16 mouse cellular contexts compared by ENCODE assay signal in genomic region chr5:97296213-97296612, GRCm38 (mm10).
"Had no signal": no experiment of that assay in that cellular context is flagged by ENCODE, and none has a peak within 500 bp of the region (broad histone marks: within the 10 kb centered on the region; RNA-seq: fewer than 3 reads in every experiment).

No protein-coding gene starts in this region.

- H3K4me1 ChIP-seq: neural tube, embryonic 15.5 days had no signal

- H3K4me3 ChIP-seq: layer of hippocampus, adult 2 months; liver, embryonic 13.5 days; neural tube, embryonic 12.5 days; neural tube, embryonic 15.5 days had no signal

- H3K27me3 ChIP-seq: liver, embryonic 13.5 days; neural tube, embryonic 12.5 days; neural tube, embryonic 15.5 days had no signal

- H3K9ac ChIP-seq: liver, embryonic 13.5 days; neural tube, embryonic 12.5 days; neural tube, embryonic 15.5 days had no signal

- ATAC-seq: intestine, postnatal 0 days had no signal

- H3K9me3 ChIP-seq: liver, embryonic 13.5 days; neural tube, embryonic 12.5 days; neural tube, embryonic 15.5 days had no signal

- DNase-seq: kidney, postnatal 14 days; layer of hippocampus, adult 9-11 months; liver, embryonic 13.5 days; lung, adult 2 months; lung, postnatal 14 days; lung, postnatal 4 days; midbrain, embryonic 14.5 days; right cerebral cortex, adult 18-20 months; right cerebral cortex, postnatal 14 days; right cerebral cortex, postnatal 4 days; thymus, postnatal 25 days had no signal

- H3K4me2 ChIP-seq: liver, embryonic 13.5 days; midbrain, embryonic 11.5 days; neural tube, embryonic 12.5 days; neural tube, embryonic 15.5 days had no signal

- H3K36me3 ChIP-seq: liver, embryonic 13.5 days; neural tube, embryonic 12.5 days; neural tube, embryonic 15.5 days had no signal

- H3K27ac ChIP-seq: layer of hippocampus, adult 2 months; liver, embryonic 13.5 days; neural tube, embryonic 12.5 days; neural tube, embryonic 15.5 days had no signal
